Mouse (Mus musculus) c-Kit-positive CD71-negative TER-119-negative erythroid progenitor cells, embryonic 14.5 days (primary cell): ENCODE measurements around the gene Tarbp1.
"Not testable (repeated sequence)": the region's sequence is repeated elsewhere in the genome, so short reads cannot be mapped to it uniquely, and the experiment has no call there.

Experiments
- DNase-seq: peaks from one replicate; pipeline ENCODE4 v3.0.0-alpha.2; 2013; ENCODE audit warnings: low read depth

Gene Tarbp1

GRCm38 (mm10) chr8:126494160-126495110 lies 19.6 kb upstream of the Tarbp1 start:
- no peak for DNase-seq

- DNase-seq: peak; percentile 64
Observed at GRCm38 (mm10) chr8:126482938-126483337, 8.1 kb upstream of the Tarbp1 start.

DNA sequence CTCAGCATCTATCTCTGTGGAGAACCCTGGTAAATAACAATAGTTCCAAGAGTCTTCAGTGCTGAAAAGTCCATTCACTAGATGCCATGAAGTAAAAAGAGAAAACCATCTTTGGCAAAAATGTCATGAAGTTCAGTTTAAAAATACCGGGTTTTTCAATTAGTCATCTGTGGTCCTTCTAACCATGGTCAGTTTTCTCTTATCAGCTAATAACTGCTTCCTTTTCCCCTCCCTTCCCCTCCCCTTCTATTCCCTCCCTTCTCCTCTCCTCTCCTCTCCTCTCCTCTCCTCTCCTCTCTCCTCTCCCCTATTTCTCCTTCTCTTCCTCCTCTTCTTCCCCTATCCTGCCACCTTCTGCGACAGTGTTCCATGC lies 7.5 kb upstream of the Tarbp1 start:
- no peak for DNase-seq

DNA sequence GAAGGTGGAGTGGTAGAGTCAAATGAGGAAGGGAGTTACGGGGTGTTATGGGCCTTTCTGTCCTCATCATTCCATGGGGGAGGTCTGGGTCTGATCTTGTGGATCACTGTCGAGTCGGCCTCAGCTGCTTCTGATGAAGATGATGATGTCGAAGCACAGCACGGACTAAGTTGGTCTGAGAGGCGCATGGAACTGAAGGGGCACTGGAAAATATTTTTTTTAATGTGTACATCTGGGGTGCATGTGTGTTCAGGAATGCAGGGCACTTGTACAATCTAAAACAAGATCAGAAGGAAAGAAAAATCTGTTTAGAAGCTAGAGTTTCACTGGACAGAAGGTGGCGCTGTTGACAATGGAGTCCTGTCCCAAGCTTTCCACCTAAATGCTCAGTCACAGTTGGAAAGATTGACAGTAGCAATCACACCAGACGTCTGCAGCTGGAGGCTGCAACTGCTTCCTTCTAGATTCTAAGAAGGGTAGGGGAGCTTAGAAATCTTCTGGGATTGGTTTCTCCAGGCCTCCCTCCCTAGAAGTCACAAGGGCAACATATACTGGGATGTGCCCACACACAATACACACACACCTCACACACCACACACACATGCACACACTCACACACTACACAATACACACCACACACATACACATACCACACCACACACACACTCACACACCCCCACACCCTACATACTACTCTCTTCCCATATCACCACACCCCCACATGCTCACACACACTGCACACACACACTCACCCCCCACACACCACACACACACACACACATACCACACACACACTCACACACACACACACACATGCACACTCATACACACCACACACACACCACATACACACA lies 6.9 kb upstream of the Tarbp1 start:
- peak; percentile 60 for DNase-seq

DNA sequence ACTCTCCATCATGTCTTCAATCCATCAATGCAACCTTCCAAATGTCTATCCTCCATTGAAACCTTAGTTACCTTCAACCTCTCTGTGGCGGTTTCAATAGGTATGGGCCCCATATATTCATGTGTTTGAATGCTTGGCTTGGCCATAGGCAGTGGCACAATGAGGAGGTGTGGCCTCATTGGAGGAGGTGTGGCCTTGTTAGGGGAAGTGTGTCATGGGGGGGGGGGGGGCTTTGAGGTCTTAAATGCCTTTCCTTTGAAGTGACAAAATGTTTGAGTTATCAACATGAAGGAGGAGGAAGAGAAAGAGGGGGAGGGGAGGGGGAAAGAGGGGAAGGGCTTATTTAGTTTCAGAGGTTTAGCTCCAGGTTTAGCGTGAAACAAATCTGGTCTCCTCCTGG lies 5.5 kb upstream of the Tarbp1 start:
- no peak for DNase-seq

DNA sequence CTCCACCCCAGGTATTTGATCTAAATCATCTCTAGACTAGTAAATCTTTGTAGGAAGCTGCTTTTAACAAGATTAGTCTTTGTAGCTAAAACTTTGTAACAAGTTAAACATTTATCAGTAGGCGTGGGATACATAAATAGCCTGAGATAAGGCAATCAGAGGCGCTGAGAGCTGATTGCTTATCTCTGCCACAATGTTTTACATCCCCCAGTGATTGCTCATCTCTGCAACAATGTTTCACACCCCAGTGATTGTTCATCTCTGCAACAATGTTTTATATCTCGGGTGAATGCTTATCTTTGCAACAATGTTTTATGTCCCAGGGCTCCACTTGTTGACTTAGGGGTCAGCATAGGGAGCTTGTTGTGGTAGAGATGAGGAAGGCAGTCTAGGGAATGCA lies 3.8 kb upstream of the Tarbp1 start:
- no peak for DNase-seq

- not testable (repeated sequence) for DNase-seq
Observed at GRCm38 (mm10) chr8:126476151-126476855, 1.4 kb upstream of the Tarbp1 start.

- not testable (repeated sequence) for DNase-seq
Observed at GRCm38 (mm10) chr8:126475738-126476137, 873 bp upstream of the Tarbp1 start.

- no peak for DNase-seq
Observed at GRCm38 (mm10) chr8:126473802-126474298, 1.0 kb downstream of the Tarbp1 start.

GRCm38 (mm10) chr8:126464071-126464470 lies 10.8 kb downstream of the Tarbp1 start:
- DNase-seq: no peak

GRCm38 (mm10) chr8:126461735-126462134 lies 13.1 kb downstream of the Tarbp1 start:
- DNase-seq: no peak

DNA sequence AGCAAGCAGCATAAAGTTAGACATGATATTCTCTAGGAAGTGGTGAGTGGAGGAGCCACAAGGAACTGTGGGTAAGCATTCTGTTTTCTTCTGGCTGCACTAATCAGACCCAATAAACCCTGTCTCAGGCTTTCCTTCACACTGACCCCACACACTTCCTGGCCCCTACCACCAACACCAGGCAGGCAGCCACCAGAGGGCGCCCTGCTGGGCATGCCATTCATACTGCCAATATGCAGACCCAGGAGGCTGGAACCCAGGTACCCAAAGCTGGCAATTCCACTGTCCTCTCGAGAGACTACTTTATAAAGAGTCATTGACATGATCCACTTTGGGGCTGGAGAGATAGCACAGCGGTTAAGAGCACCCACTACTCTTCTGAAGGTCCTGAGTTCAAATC lies 14.6 kb downstream of the Tarbp1 start:
- no peak for DNase-seq

DNA sequence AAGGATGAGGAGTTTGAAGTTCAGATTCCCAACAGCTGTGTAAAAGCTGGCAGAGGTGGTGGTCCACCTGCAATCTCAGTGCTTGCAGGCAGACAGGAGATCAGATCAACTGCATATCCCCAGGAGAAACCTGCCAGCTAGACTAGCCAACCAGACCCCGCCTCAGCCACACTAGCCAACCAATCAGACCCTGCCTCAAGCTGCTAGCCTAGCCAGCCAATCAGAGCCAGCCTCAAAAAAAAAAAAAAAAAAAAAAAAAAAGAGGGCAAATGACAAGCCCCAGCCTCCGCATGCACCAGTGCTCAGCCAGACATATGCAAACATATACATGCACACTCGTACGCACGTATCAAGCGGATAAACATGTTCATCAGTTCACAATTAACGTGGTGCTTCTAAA lies 19.5 kb downstream of the Tarbp1 start:
- no peak for DNase-seq

GRCm38 (mm10) chr8:126451158-126451557 lies 23.7 kb downstream of the Tarbp1 start:
- no peak for DNase-seq

DNA sequence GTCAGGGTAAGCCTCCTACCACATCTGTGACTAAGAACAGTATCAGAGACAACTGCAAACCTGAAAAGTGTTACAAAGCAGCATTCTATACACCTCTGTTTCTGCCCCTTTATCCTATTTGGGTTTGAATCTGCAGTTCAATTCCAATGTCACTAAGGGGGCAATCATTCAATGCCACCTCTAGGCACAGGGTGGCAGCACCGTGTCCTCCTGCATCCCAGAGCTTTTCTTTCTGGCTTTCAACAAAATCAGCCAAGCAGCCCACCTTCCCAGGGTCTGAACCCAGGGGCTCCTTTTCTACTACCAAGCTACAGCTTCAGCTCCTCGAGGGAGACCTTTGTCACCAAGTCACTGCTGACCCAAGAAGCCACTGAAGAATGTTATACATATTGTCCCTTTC lies 35.9 kb downstream of the Tarbp1 start:
- DNase-seq: no peak

DNA sequence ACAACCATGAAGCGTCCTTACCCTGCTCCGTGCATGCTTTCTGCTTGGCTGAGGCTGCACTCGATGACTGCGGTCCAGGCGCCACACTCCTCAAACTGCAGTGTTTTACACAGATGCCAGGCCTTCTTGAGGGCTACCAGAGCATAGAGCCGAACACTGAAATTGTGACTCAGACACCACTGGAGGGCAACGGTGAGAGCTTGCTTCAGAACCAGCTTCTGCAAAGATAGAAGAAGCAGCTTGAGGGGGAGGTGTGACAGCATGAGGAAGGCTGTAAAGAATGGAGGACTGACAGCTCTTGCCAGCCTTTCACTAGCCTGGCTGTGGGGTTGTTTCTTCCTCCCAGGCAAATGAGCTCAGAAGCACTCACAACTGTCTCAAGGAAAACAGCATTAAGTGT lies 41.0 kb downstream of the Tarbp1 start:
- DNase-seq: no peak

DNA sequence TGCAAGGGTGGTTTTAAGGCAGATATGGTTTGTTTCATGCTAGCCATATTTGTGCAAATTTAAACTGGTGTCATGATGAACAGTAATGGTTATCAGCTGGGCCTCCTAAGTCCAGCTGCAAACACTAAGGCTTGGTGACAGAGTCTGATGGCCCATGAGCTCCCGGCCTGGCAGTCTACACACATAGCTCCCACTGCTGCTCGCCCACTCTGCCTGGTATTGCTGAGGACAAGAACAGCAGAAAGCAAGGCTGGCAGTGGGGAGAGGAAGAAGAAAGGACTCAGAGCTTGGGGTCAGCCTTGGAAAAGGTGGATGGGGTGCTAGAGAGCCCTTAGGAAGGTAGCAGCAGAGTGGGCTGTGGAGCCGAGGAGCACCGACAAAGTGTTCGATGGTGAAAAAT lies 45.2 kb downstream of the Tarbp1 start:
- DNase-seq: no peak

DNA sequence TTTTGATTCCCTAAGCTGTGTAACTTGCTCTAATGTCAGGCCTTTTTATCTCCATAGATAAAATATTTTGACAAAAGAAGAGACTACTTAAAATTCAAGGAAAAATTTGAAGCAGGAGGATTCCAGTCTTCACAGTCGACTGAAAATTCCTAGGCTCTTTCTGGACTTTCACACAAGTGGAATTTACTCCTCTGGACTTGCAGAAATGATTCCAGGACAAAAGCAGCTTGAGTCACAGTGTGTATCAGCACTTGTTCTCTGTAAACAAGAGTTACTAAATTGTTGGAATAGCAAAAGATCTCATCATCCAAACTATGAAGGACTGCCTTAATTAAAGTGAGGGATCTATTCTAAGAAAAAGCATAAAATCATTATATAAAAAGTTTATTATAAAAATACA lies 49.9 kb downstream of the Tarbp1 start:
- DNase-seq: no peak

- no peak for DNase-seq
Observed at GRCm38 (mm10) chr8:126424163-126424562, 50.7 kb downstream of the Tarbp1 start.

DNA sequence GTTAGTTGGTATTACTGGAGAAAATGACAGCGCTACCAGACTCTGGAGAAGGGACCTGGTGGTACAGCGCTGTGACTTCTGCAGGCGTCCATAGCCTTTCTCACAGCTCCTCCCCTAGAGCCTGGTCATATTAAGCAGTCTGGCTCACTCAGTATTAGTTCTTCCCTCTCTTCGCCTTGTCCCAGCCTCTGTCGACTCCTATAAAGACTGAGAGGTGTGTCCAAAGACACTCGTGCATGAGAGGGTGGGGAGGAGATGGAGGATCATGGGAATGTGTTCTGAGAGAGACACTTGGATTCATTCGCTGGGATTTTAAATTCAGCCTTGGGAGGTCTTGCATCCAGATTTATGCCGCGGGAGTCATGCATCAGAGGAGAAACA lies 52.0 kb downstream of the Tarbp1 start:
- DNase-seq: no peak

- peak; percentile 98 for DNase-seq
Observed at GRCm38 (mm10) chr8:126422174-126422919, 52.5 kb downstream of the Tarbp1 start, which contains the start of gene Coa6. TSS of gene Coa6 (plus strand) at chr8:126422515.
